Mouse (Mus musculus): ENCODE measurements around the gene Mfsd11.

GRCm38 (mm10) chr11:116873987-116874386, 21.7 kb downstream of the Mfsd11 start:
- TF ChIP-seq HCFC1 (IDR thresholded peaks at IDR 0.05; ENCODE audit: borderline replicate concordance, insufficient read depth, low read length): no peak
- TF ChIP-seq ZC3H11A (IDR thresholded peaks at IDR 0.05; ENCODE audit: borderline replicate concordance, low read depth, low read length): no peak
- no peak for TF ChIP-seq ZNF384 (IDR thresholded peaks at IDR 0.05; ENCODE audit: low read depth, low read length)
